Comparison of ENCODE assay signal across 17 mouse cellular contexts in the genomic region with DNA sequence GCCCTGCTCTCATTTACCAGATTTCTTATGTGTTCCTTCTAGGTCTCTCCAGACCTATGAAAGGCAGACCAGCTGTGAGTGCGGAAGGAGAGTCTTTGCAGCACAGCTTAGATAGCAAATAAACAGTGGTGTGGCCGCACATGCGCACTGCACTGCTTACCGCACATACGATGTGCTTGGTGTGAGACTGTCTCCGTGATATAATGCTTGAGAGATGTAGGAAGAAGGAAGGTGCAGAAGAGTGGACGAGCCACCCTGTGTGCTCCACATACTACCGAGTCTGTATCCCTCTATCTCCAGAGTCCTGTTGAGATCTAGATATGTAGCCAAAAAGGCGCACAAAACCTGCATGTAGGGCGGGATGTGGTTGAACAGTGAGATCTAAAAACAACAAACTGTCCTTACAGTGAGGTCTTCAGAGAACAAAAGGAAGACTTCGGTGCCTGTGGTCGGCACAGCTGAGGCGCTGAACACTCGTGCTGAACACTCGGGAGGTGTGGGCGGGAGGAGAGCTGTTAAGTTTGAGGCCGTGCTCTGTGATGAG. TPM values are rescaled to one million over a fixed set of nuclear protein-coding genes. Genes with fewer than 3 reads are reported as not detected.
A peak's percentile ranks its signal among the peaks of the same experiment; 100 is the strongest.
DNase-seq lines count a peak whose midpoint lies in the region; ATAC-seq and TF ChIP-seq lines count a peak whose summit lies in the region.
"Had no signal": no experiment of that assay in that cellular context is flagged by ENCODE, and none has a peak within 500 bp of the region (broad histone marks: within the 10 kb centered on the region; RNA-seq: fewer than 3 reads in every experiment).

No protein-coding gene starts in this region.

- H3K27ac ChIP-seq in heart, postnatal 0 days (ENCODE audit: low read depth): peak overlapping the region; percentile 76; the same call in 1 of the 2 replicates
- H3K27ac ChIP-seq in heart, embryonic 10.5 days: no peak overlapping the region
- H3K27ac ChIP-seq: embryonic facial prominence, embryonic 13.5 days; heart, embryonic 13.5 days; neural tube, embryonic 15.5 days had no signal

- no peak for DNase-seq in heart, postnatal 0 days (ENCODE audit: low spot score)
- no peak for DNase-seq in heart, embryonic 10.5 days (ENCODE audit: low spot score)
- peak; percentile 87 for DNase-seq in induced T-regulatory cell, adult 2 months (ENCODE audit: low read depth)
- DNase-seq in thymus, postnatal 14 days: peak; percentile 85
- no peak for DNase-seq in embryo, embryonic 10 days (ENCODE audit: low spot score)
- DNase-seq in kidney, adult 8-10 months: no peak
- DNase-seq: gastrocnemius, postnatal 36 days; lung, adult 2 months had no signal

- peaks cover 44% of the 10 kb centered on the region for H3K36me3 ChIP-seq in heart, postnatal 0 days (replicated peaks; ENCODE audit: control insufficient read depth, insufficient read depth, low read length)
- H3K36me3 ChIP-seq in heart, embryonic 10.5 days: peaks cover 56% of the 10 kb centered on the region

- no peak for ATAC-seq in heart, postnatal 0 days (ENCODE audit: insufficient read depth, low read depth)
- peak; percentile 72 for ATAC-seq in CD4-positive, CD25-positive, alpha-beta regulatory T cell, adult 4 months
- ATAC-seq: intestine, embryonic 16.5 days had no signal

- no peak overlapping the region for H3K9ac ChIP-seq in heart, postnatal 0 days (replicated peaks; ENCODE audit: low read depth, low read length)
- H3K9ac ChIP-seq: embryonic facial prominence, embryonic 13.5 days; heart, embryonic 13.5 days; neural tube, embryonic 15.5 days had no signal

- no peak overlapping the region; the same call in 1 of the 2 replicates for H3K4me2 ChIP-seq in heart, postnatal 0 days (ENCODE audit: low read depth, low read length)
- H3K4me2 ChIP-seq: embryonic facial prominence, embryonic 13.5 days; heart, embryonic 13.5 days; neural tube, embryonic 15.5 days had no signal

- 86% methylated on average over 17 of the region's 17 CpGs for WGBS in heart, postnatal 0 days
- WGBS in heart, embryonic 10.5 days: 90% methylated on average over 17 of the region's 17 CpGs

- H3K27me3 ChIP-seq in heart, postnatal 0 days (ENCODE audit: control insufficient read depth, insufficient read depth, low read length): no peaks in the 10 kb centered on the region
- no peaks in the 10 kb centered on the region for H3K27me3 ChIP-seq in heart, embryonic 10.5 days (ENCODE audit: insufficient read depth, poor library complexity, severe bottlenecking)
- H3K27me3 ChIP-seq: embryonic facial prominence, embryonic 13.5 days; heart, embryonic 13.5 days; neural tube, embryonic 15.5 days had no signal

- TF ChIP-seq CTCF in heart, postnatal 0 days (IDR thresholded peaks at IDR 0.05; ENCODE audit: low read depth): no peak

- H3K4me3 ChIP-seq in heart, postnatal 0 days (ENCODE audit: low read depth, low read length): no peak overlapping the region
- H3K4me3 ChIP-seq in heart, embryonic 10.5 days: no peak overlapping the region
- H3K4me3 ChIP-seq: embryonic facial prominence, embryonic 13.5 days; heart, embryonic 13.5 days; neural tube, embryonic 15.5 days had no signal

- no peaks in the 10 kb centered on the region for H3K9me3 ChIP-seq in heart, postnatal 0 days (replicated peaks; ENCODE audit: control insufficient read depth, low read length)
- H3K9me3 ChIP-seq in heart, embryonic 10.5 days: no peaks in the 10 kb centered on the region
- H3K9me3 ChIP-seq: embryonic facial prominence, embryonic 13.5 days; heart, embryonic 13.5 days; neural tube, embryonic 15.5 days had no signal

- TF ChIP-seq EP300 in heart, postnatal 0 days (IDR thresholded peaks at IDR 0.05; ENCODE audit: low read depth): no peak

- peaks cover 15% of the 10 kb centered on the region; the same call in 1 of the 2 replicates for H3K4me1 ChIP-seq in heart, postnatal 0 days (ENCODE audit: control insufficient read depth, insufficient read depth)
- H3K4me1 ChIP-seq in heart, embryonic 10.5 days: peaks cover 34% of the 10 kb centered on the region

RNA-seq across cellular contexts. Expression of gene Mrpl58, which starts 3.4 kb away (rescaled TPM):
- 107 and 285 TPM in 2 replicates for total RNA-seq in heart, postnatal 0 days (2014; rRNA removed; ENCODE audit: low replicate concordance)
- polyA plus RNA-seq in heart, postnatal 0 days (2015; fragmentation: Nextera tagmentation; extraction: Ambion mirVana): 224 and 232 TPM in 2 replicates
- 184 and 202 TPM in 2 replicates for polyA plus RNA-seq in heart, embryonic 10.5 days (2016; fragmentation: Nextera tagmentation; extraction: Ambion mirVana)
- polyA plus RNA-seq in CD4-positive, CD25-positive, alpha-beta regulatory T cell, adult 4 months (2017; shearing (Covaris generic)): 100 to 1,000 TPM; 177 to 185 TPM

RNA-seq across cellular contexts. Expression of gene Atp5h, which starts 12.8 kb away (rescaled TPM):
- total RNA-seq in heart, postnatal 0 days (2014; rRNA removed; ENCODE audit: low replicate concordance): 991 and 1,040 TPM in 2 replicates
- 4,106 and 4,345 TPM in 2 replicates for polyA plus RNA-seq in heart, postnatal 0 days (2015; fragmentation: Nextera tagmentation; extraction: Ambion mirVana)
- polyA plus RNA-seq in heart, embryonic 10.5 days (2016; fragmentation: Nextera tagmentation; extraction: Ambion mirVana): 1,131 and 1,417 TPM in 2 replicates
- polyA plus RNA-seq in CD4-positive, CD25-positive, alpha-beta regulatory T cell, adult 4 months (2017; shearing (Covaris generic)): 100 to 1,000 TPM; 602 to 622 TPM

RNA-seq across cellular contexts. Expression of gene Kctd2, which starts 13.0 kb away (rescaled TPM):
- 8.3 and 8.4 TPM in 2 replicates for total RNA-seq in heart, postnatal 0 days (2014; rRNA removed; ENCODE audit: low replicate concordance)
- polyA plus RNA-seq in heart, postnatal 0 days (2015; fragmentation: Nextera tagmentation; extraction: Ambion mirVana): 15.1 and 15.6 TPM in 2 replicates
- polyA plus RNA-seq in heart, embryonic 10.5 days (2016; fragmentation: Nextera tagmentation; extraction: Ambion mirVana): 12.3 and 13.3 TPM in 2 replicates
- polyA plus RNA-seq in CD4-positive, CD25-positive, alpha-beta regulatory T cell, adult 4 months (2017; shearing (Covaris generic)): 1 to 10 TPM; 8.3 to 9.1 TPM

RNA-seq across cellular contexts. Expression of gene Cdr2l, which starts 25.2 kb away (rescaled TPM):
- total RNA-seq in heart, postnatal 0 days (2014; rRNA removed; ENCODE audit: low replicate concordance): 23.1 and 26.7 TPM in 2 replicates
- polyA plus RNA-seq in heart, postnatal 0 days (2015; fragmentation: Nextera tagmentation; extraction: Ambion mirVana): 5.2 and 5.6 TPM in 2 replicates
- polyA plus RNA-seq in heart, embryonic 10.5 days (2016; fragmentation: Nextera tagmentation; extraction: Ambion mirVana): 8.2 and 11.3 TPM in 2 replicates
- not detected for polyA plus RNA-seq in CD4-positive, CD25-positive, alpha-beta regulatory T cell, adult 4 months (2017; shearing (Covaris generic))

RNA-seq across cellular contexts. Expression of gene Trim80, which starts 33.4 kb away (rescaled TPM):
- total RNA-seq in heart, postnatal 0 days (2014; rRNA removed; ENCODE audit: low replicate concordance): not detected in 2 replicates
- polyA plus RNA-seq in heart, postnatal 0 days (2015; fragmentation: Nextera tagmentation; extraction: Ambion mirVana): 0.18 and 0.26 TPM in 2 replicates
- 0.19 and 0.23 TPM in 2 replicates for polyA plus RNA-seq in heart, embryonic 10.5 days (2016; fragmentation: Nextera tagmentation; extraction: Ambion mirVana)
- polyA plus RNA-seq in CD4-positive, CD25-positive, alpha-beta regulatory T cell, adult 4 months (2017; shearing (Covaris generic)): not detected
- total RNA-seq: adrenal gland, postnatal 4 days; common myeloid progenitor, adult 5-6 weeks; gastrocnemius, postnatal 36 days; layer of hippocampus, adult 8-10 months had no signal
- polyA plus RNA-seq: hindbrain, embryonic 11.5 days had no signal

Comparison
In these comparisons a context has a peak if more than half of its experiments do, and no peak if none do; other contexts are left out.
1. DNase-seq: peak in induced T-regulatory cell, adult 2 months (single experiment) and thymus, postnatal 14 days (single experiment); none in heart, postnatal 0 days (single experiment), heart, embryonic 10.5 days (single experiment), embryo, embryonic 10 days (single experiment) and kidney, adult 8-10 months (0 of 2).